Mouse (Mus musculus) lung, postnatal 10 days (tissue): ENCODE measurements around the gene Jade2.

Experiments
- DNase-seq: peaks from one replicate; pipeline ENCODE4 v3.0.0; 2021

Gene Jade2

GRCm38 (mm10) chr11:51855818-51856615 lies 1.4 kb downstream of the Jade2 start:
- DNase-seq = peak; percentile 82

- peak; percentile 88 for DNase-seq
Observed at GRCm38 (mm10) chr11:51854981-51855817, 2.3 kb downstream of the Jade2 start.

GRCm38 (mm10) chr11:51852595-51852994 lies 4.9 kb downstream of the Jade2 start:
- DNase-seq = no peak

GRCm38 (mm10) chr11:51852091-51852521 lies 5.3 kb downstream of the Jade2 start:
- peak; percentile 83 for DNase-seq

GRCm38 (mm10) chr11:51850741-51851330 lies 6.6 kb downstream of the Jade2 start:
- DNase-seq = no peak

GRCm38 (mm10) chr11:51848324-51848723 lies 9.1 kb downstream of the Jade2 start:
- DNase-seq = no peak

GRCm38 (mm10) chr11:51847902-51848301 lies 9.6 kb downstream of the Jade2 start:
- no peak for DNase-seq

- DNase-seq = no peak
Observed at GRCm38 (mm10) chr11:51845981-51846883, 11.2 kb downstream of the Jade2 start.

- no peak for DNase-seq
Observed at GRCm38 (mm10) chr11:51844529-51845098, 12.8 kb downstream of the Jade2 start.

GRCm38 (mm10) chr11:51843898-51844297 lies 13.6 kb downstream of the Jade2 start:
- DNase-seq = no peak

GRCm38 (mm10) chr11:51843168-51843567 lies 14.3 kb downstream of the Jade2 start:
- no peak for DNase-seq

GRCm38 (mm10) chr11:51841149-51841548 lies 16.3 kb downstream of the Jade2 start:
- DNase-seq = no peak

- DNase-seq = no peak
Observed at GRCm38 (mm10) chr11:51840657-51841056, 16.8 kb downstream of the Jade2 start.

- DNase-seq = no peak
Observed at GRCm38 (mm10) chr11:51839973-51840372, 17.5 kb downstream of the Jade2 start.

GRCm38 (mm10) chr11:51839106-51839505 lies 18.3 kb downstream of the Jade2 start:
- DNase-seq = no peak

GRCm38 (mm10) chr11:51837164-51838153 lies 20.0 kb downstream of the Jade2 start:
- DNase-seq = no peak

- DNase-seq = no peak
Observed at GRCm38 (mm10) chr11:51836506-51836905, 20.9 kb downstream of the Jade2 start.

GRCm38 (mm10) chr11:51835598-51835997 lies 21.9 kb downstream of the Jade2 start:
- no peak for DNase-seq

GRCm38 (mm10) chr11:51834067-51834411 lies 23.4 kb downstream of the Jade2 start:
- DNase-seq = no peak

- no peak for DNase-seq
Observed at GRCm38 (mm10) chr11:51833393-51834066, 23.9 kb downstream of the Jade2 start.
